Mouse (Mus musculus) lung, embryonic 16.5 days (tissue): ENCODE measurements at regions not wholly inside any gene's neighbourhood (a gene's known extent, or its start where the extent isn't known, plus 50 kb on each side); places are given as distances from the start of the nearest gene placed in this dataset.

ENCODE experiments used
- ATAC-seq: fragments of 200-750 bp; cut with Nextera tagmentation; 2 replicates; pipeline ENCODE4 v1.8.0; 2017; ENCODE audit warnings: low read depth, mild to moderate bottlenecking, moderate library complexity
- H3K27ac ChIP-seq: fragments of 300-500 bp; sonication (generic); 2 replicates; pipeline ENCODE4 v1.5.1; 2014; ENCODE audit warnings: mild to moderate bottlenecking, control low read depth, low read length
- H3K27me3 ChIP-seq: fragments of 300-500 bp; sonication (generic); 2 replicates; pipeline ENCODE4 v1.6.1; 2014; ENCODE audit warnings: low read depth, low read length, mixed read lengths; ENCODE audit not compliant: control insufficient read depth, insufficient read depth
- H3K36me3 ChIP-seq: fragments of 300-500 bp; sonication (generic); 2 replicates; pipeline ENCODE4 v1.6.1; 2014; ENCODE audit warnings: low read length; ENCODE audit not compliant: control insufficient read depth, insufficient read depth
- H3K4me1 ChIP-seq: fragments of 300-500 bp; sonication (generic); replicated peaks from 2 replicates; pipeline ENCODE4 v1.6.1; 2014; ENCODE audit warnings: low read length, mixed read lengths; ENCODE audit not compliant: control insufficient read depth, insufficient read depth
- H3K4me2 ChIP-seq: fragments of 300-500 bp; sonication (generic); 2 replicates; pipeline ENCODE4 v1.6.1; 2014; ENCODE audit warnings: low read depth, low read length, control low read depth
- H3K4me3 ChIP-seq: fragments of 300-500 bp; sonication (generic); 2 replicates; pipeline ENCODE4 v1.5.1; 2014; ENCODE audit warnings: mild to moderate bottlenecking, low read length, control low read depth
- H3K9ac ChIP-seq: fragments of 300-500 bp; sonication (generic); 2 replicates; pipeline ENCODE4 v1.6.1; 2014; ENCODE audit warnings: low read length, control low read depth
- H3K9me3 ChIP-seq: fragments of 300-500 bp; sonication (generic); 2 replicates; pipeline ENCODE4 v1.6.1; 2016; ENCODE audit warnings: low read length; ENCODE audit not compliant: control insufficient read depth
- WGBS: fragments of 180-500 bp; shearing (Covaris S2); extraction: QIAGEN DNeasy Blood & Tissue Kit; methylation state at CpG from one replicate; pipeline ENCODE4 v1.1.7; 2014; 5-methylcytosine and 5-hydroxymethylcytosine counted together

DNA sequence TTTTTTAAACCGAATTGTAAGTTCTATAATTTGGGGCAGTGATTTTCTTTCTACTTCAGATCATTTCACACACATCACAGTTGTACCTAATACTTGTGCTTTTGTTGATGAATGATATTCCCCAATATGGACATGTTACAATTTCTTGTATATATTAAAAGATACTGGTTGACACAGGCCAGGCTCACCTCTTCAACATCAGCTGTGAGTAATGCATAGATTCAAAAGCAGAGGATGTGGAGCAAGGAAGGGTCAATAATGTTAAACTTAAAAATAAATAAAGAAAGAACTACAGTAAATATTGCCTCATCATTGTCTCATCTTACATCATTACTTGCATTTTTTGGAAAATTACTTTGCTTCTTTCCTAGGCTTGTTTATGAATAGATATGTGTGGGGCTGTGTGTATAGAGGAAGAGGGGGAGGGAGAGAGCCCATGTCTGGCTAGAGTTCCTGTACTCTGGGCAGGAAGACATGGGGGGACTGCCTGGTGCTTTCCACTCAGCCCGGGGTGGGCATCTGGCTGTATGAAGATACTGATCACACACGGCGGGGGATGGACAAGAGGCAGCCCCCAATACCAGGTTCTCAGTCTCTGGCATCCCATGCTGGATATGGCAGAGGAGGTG, 490.1 kb downstream of the Gm6377 start:
- no peak overlapping the region for H3K9ac ChIP-seq
- H3K27me3 ChIP-seq = no peaks in the 10 kb centered on the region
- H3K9me3 ChIP-seq = no peaks in the 10 kb centered on the region
- H3K27ac ChIP-seq = no peak overlapping the region
- peak; percentile 74 for ATAC-seq
- 62% methylated on average over 4 of the region's 4 CpGs for WGBS
- H3K4me1 ChIP-seq = no peaks in the 10 kb centered on the region
- H3K4me3 ChIP-seq = no peak overlapping the region
- H3K4me2 ChIP-seq = no peak overlapping the region
- no peaks in the 10 kb centered on the region for H3K36me3 ChIP-seq

DNA sequence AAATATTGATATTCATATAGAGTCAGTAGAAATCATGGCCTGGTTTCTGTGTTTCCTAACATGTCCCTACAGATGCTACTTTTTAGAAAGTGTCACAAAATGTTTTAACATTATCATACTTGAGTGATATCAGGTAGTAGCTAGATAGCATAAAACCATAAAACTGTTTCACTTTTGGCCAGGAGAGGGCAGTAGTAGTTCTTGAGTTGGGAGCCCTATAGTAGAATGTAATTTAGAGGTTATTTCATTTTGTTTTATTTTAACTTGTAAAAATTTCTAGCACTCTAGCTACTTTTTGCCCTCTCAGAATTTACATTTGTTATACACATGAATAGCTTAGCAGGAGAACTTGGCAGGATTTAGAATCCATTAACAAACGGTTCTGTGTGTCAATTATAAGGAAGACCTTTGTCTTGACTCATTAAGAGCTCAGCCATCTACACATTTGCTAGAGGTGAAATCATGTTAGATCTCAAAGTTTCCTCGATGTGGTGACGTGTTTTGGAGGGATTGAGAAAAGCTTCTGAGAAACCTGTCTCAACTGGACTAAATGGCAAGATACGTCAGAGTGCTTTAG, 538.5 kb downstream of the Gm6377 start:
- Histone ChIP-seq H3K9me3 (no peaks in the 10 kb centered on the region), H3K27ac (no peak overlapping the region), H3K4me1 (no peaks in the 10 kb centered on the region), H3K9ac (no peak overlapping the region), H3K36me3 (no peaks in the 10 kb centered on the region), H3K27me3 (no peaks in the 10 kb centered on the region), H3K4me3 (no peak overlapping the region), H3K4me2 (no peak overlapping the region)
- 48% methylated on average over 4 of the region's 4 CpGs for WGBS
- no peak for ATAC-seq

DNA sequence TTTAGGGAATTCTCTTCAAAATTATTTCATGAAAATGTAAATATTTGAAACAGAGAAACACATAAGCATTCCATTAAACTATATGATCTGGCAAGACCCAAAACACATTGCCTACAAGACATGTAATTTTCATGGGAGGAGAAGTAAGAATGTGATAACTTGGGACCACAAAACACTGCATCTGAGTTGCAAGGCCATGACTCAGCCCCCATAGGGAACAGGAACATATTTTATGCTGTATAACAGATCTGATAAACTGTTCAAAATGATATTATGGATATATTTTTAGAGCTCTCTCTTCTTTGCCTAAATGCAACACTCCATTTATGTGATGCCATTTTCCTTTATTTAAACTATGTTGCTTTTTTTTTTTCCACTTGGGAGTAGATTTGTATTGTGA, 539.4 kb downstream of the Gm6377 start:
- no peak for ATAC-seq

More for the DNA sequence above, 539.4 kb downstream of the Gm6377 start:
- Histone ChIP-seq H3K4me1 (no peaks in the 10 kb centered on the region), H3K27ac (no peak overlapping the region), H3K9me3 (no peaks in the 10 kb centered on the region), H3K4me2 (no peak overlapping the region), H3K9ac (no peak overlapping the region), H3K27me3 (no peaks in the 10 kb centered on the region), H3K36me3 (no peaks in the 10 kb centered on the region), H3K4me3 (no peak overlapping the region)
